Mouse (Mus musculus): ENCODE data around the gene Dapp1.

- no peak for TF ChIP-seq CTCF (IDR thresholded peaks at IDR 0.05; ENCODE audit: extremely low read depth, insufficient read length, insufficient replicate concordance, low read depth, low read length)
- TF ChIP-seq POLR2A (IDR thresholded peaks at IDR 0.05; ENCODE audit: low read depth, low read length), result no peak
Observed at GRCm38 (mm10) chr3:137958352-137958751, 23.0 kb downstream of the Dapp1 start.
